Mouse (Mus musculus): ENCODE results near the gene Tmc3.

DNA sequence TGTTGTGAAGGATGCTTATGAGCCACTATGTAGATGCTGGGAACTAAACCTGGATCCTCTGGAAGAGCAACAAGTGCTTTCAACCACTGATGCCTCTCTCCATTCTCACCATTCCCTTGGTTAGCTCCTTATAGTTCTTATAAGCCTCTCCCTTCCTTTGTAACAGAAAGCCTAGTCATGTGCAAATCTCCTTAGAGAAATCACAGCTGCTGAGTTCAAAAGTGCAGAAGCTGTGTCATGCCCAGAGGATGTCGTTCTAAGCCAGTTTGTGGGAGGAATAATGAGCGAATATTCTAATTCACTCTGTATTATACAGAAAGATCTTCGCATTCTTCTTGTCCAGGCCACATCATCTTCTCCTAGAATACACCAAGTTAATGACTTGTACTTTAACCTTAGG, 12.8 kb upstream of the Tmc3 start:
- no peak for TF ChIP-seq POLR2A (IDR thresholded peaks at IDR 0.05; ENCODE audit: low read depth, low read length)
- no peak for TF ChIP-seq CTCF (IDR thresholded peaks at IDR 0.05; ENCODE audit: borderline replicate concordance, insufficient read depth, low read length)
